Mouse (Mus musculus) thymus, adult 2 months (tissue): Measurements from ENCODE around the gene Chsy1.

Experiments
- CTCF ChIP-seq: fragments of 200-500 bp; IDR thresholded peaks from 2 replicates; pipeline ENCODE4 v1.5.1; 2012; ENCODE audit warnings: mild to moderate bottlenecking, control low read depth, low read length, moderate library complexity, borderline replicate concordance; ENCODE audit not compliant: control insufficient read depth, poor library complexity, insufficient read depth; ENCODE audit errors: extremely low read depth
- POLR2A ChIP-seq: fragments of 200-500 bp; IDR thresholded peaks from 2 replicates; pipeline ENCODE4 v1.6.1; 2012; ENCODE audit warnings: mild to moderate bottlenecking, low read length, control low read depth, moderate library complexity; ENCODE audit not compliant: control insufficient read depth, poor library complexity, insufficient read depth; ENCODE audit errors: extremely low read depth

DNA sequence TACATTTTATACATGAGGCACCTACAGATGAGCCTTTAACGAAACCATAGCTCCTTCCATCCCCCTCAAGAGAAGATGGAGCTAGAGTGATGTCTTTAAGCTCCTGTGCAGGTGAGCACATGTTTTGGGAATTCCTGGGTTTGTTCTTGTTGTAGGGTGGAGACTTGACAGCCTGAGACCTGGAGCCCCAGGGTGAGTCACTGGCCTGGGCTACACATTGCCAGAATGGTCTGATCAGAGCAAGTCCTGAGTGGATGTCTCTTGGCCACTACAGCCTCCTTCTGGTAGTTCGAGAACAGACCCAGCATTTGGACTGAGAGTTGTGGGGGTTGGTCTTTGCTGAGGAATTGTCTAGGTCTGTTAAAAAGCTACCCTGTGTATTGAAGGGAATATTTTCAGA lies 92.3 kb downstream of the Chsy1 start:
- TF ChIP-seq CTCF (no peak), POLR2A (no peak)
